8 mouse cellular contexts compared by ENCODE assay signal in the genomic region with DNA sequence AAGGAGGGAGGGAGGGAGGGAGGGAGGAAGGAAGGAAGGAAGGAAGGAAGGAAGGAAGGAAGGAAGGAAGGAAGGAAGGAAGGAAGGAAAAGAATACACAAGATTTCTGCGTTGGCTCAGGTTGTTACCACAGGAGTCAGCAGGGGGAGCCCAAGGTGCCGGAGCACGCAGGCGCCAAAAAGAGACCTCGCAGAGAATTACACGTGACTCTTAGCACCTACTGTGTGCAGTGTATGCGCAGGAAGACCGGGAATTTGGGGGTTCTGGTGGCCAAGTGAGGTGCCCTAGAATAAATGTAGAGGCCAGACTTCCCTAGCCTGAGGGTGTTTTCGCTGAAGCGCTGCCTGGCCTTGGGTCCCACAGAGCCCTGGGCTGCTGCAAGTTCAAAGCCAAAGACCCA.
A peak's percentile ranks its signal among the peaks of the same experiment; 100 is the strongest.
DNase-seq lines count a peak whose midpoint lies in the region; ATAC-seq and TF ChIP-seq lines count a peak whose summit lies in the region.

No protein-coding gene starts in this region.

- ATAC-seq in liver, postnatal 0 days, result no peak
- no peak for ATAC-seq in liver, embryonic 12.5 days
- ATAC-seq in granulocyte monocyte progenitor cell, adult 5-6 weeks (replicated peaks; ENCODE audit: poor library complexity, severe bottlenecking), result no peak

- H3K27ac ChIP-seq in gastrocnemius, adult 2 months, result no peak overlapping the region
- no peak overlapping the region for H3K27ac ChIP-seq in liver, postnatal 0 days (ENCODE audit: low read depth)
- no peak overlapping the region for H3K27ac ChIP-seq in liver, embryonic 12.5 days

- TF ChIP-seq EP300 in liver, postnatal 0 days (IDR thresholded peaks at IDR 0.05; ENCODE audit: low read depth), result no peak

- DNase-seq in gastrocnemius, adult 2 months, result no peak
- DNase-seq in gastrocnemius, postnatal 25 days, result no peak
- no peak for DNase-seq in liver, postnatal 0 days
- DNase-seq in ES-CJ7 (ENCODE audit: low read depth, low spot score), result peak; percentile 61
- peak; percentile 11 for DNase-seq in lung, postnatal 36 days
- DNase-seq in left cerebral cortex, postnatal 36 days (ENCODE audit: low spot score in 2 of 2), result no peak

- H3K4me1 ChIP-seq in liver, postnatal 0 days (ENCODE audit: insufficient read depth), result no peaks in the 10 kb centered on the region
- H3K4me1 ChIP-seq in liver, embryonic 12.5 days, result no peaks in the 10 kb centered on the region

- H3K4me3 ChIP-seq in gastrocnemius, adult 2 months, result no peak overlapping the region
- no peak overlapping the region for H3K4me3 ChIP-seq in liver, postnatal 0 days (ENCODE audit: low read depth, low read length)
- no peak overlapping the region for H3K4me3 ChIP-seq in liver, embryonic 12.5 days

- 6% methylated on average over 10 of the region's 10 CpGs for whole genome bisulfite sequencing in liver, postnatal 0 days (ENCODE audit: insufficient replicate concordance)
- WGBS in liver, embryonic 12.5 days (ENCODE audit: insufficient replicate concordance), result 7% methylated on average over 10 of the region's 10 CpGs

- H3K36me3 ChIP-seq in liver, postnatal 0 days (replicated peaks; ENCODE audit: insufficient read depth, low read length), result no peaks in the 10 kb centered on the region
- no peaks in the 10 kb centered on the region for H3K36me3 ChIP-seq in liver, embryonic 12.5 days

- intact Hi-C loops in gastrocnemius, adult 2 months (cut with DNase I), result no loop called here
- intact Hi-C loops in left cerebral cortex, postnatal 36 days (cut with DNase I), result no loop called here

- H3K4me2 ChIP-seq in liver, postnatal 0 days (ENCODE audit: low read depth, low read length), result no peak overlapping the region
- H3K4me2 ChIP-seq in liver, embryonic 12.5 days, result no peak overlapping the region

- TF ChIP-seq CTCF in gastrocnemius, adult 2 months (IDR thresholded peaks at IDR 0.05), result peak; percentile 19; the same call in 1 of the 2 replicates
- peak; percentile 42 for TF ChIP-seq CTCF in liver, postnatal 0 days (IDR thresholded peaks at IDR 0.05; ENCODE audit: low read depth)

- no peak overlapping the region for H3K9ac ChIP-seq in liver, postnatal 0 days (replicated peaks)
- no peak overlapping the region for H3K9ac ChIP-seq in liver, embryonic 12.5 days

- H3K27me3 ChIP-seq in liver, postnatal 0 days (ENCODE audit: insufficient read depth, low read length), result peaks cover 67% of the 10 kb centered on the region
- H3K27me3 ChIP-seq in liver, embryonic 12.5 days (replicated peaks), result peaks cover 98% of the 10 kb centered on the region

- no peaks in the 10 kb centered on the region for H3K9me3 ChIP-seq in liver, postnatal 0 days (ENCODE audit: low read length)
- no peaks in the 10 kb centered on the region for H3K9me3 ChIP-seq in liver, embryonic 12.5 days (replicated peaks)

Comparison
In these comparisons a context has a peak if more than half of its experiments do, and no peak if none do; other contexts are left out.
1. DNase-seq: peak in ES-CJ7 (single experiment) and lung, postnatal 36 days (single experiment); none in gastrocnemius, adult 2 months (single experiment), gastrocnemius, postnatal 25 days (single experiment), liver, postnatal 0 days (single experiment) and left cerebral cortex, postnatal 36 days (0 of 2).